Comparison of ENCODE assay signal across 11 mouse cellular contexts in the genomic region with DNA sequence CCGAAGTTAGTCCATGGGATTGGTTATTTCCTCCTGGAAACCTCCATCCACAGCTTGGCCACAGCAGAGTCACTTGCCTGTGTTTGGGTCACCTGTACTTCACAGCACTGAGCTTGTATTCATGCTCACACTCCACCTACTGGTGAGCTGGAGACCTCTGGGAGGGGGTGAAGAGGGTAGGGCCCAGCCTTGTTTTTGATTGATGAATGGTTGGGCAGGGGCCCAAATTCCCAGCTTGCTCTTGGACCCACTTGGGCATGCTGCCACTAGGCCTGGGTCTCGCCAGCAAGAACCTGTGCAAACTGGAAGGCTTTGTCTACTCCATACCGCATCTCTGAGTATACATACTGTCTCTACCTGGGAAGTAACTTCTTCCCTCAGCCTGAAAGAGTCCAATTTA. TPM values are rescaled to one million over a fixed set of nuclear protein-coding genes. Genes with fewer than 3 reads are reported as not detected.
DNase-seq lines count a peak whose midpoint lies in the region; ATAC-seq and TF ChIP-seq lines count a peak whose summit lies in the region.
"Had no signal": no experiment of that assay in that cellular context is flagged by ENCODE, and none has a peak within 500 bp of the region (broad histone marks: within the 10 kb centered on the region; RNA-seq: fewer than 3 reads in every experiment).

No protein-coding gene starts in this region.

- no peak for DNase-seq in forebrain, embryonic 10.5 days (ENCODE audit: extremely low spot score, low spot score)
- DNase-seq in kidney, postnatal 36 days = peak; percentile 9 to 35
- DNase-seq in thymus, adult 2 months = peak; percentile 24
- DNase-seq in thymus, postnatal 0 days (ENCODE audit: low spot score) = no peak
- DNase-seq in stomach, postnatal 0 days (ENCODE audit: low spot score) = no peak
- no peak for DNase-seq in frontal cortex, postnatal 10 days (ENCODE audit: low spot score in 2 of 2)
- DNase-seq: cerebellum, adult 11-12 months; heart, postnatal 14 days had no signal

- no peaks in the 10 kb centered on the region for H3K27me3 ChIP-seq in forebrain, embryonic 16.5 days (replicated peaks; ENCODE audit: control insufficient read depth, insufficient read depth, low read length)
- no peaks in the 10 kb centered on the region for H3K27me3 ChIP-seq in forebrain, embryonic 10.5 days (ENCODE audit: poor library complexity, severe bottlenecking)
- H3K27me3 ChIP-seq in kidney, embryonic 15.5 days = no peaks in the 10 kb centered on the region
- H3K27me3 ChIP-seq in thymus, adult 2 months (ENCODE audit: control insufficient read depth, insufficient read depth, low read length) = no peaks in the 10 kb centered on the region
- no peaks in the 10 kb centered on the region for H3K27me3 ChIP-seq in stomach, postnatal 0 days (ENCODE audit: control insufficient read depth, insufficient read depth, low read length)
- H3K27me3 ChIP-seq: stomach, embryonic 15.5 days had no signal

- no peaks in the 10 kb centered on the region for H3K9me3 ChIP-seq in forebrain, embryonic 16.5 days (ENCODE audit: control insufficient read depth, low read length)
- H3K9me3 ChIP-seq in forebrain, embryonic 10.5 days = no peaks in the 10 kb centered on the region
- H3K9me3 ChIP-seq in kidney, embryonic 15.5 days (replicated peaks) = no peaks in the 10 kb centered on the region
- H3K9me3 ChIP-seq in stomach, postnatal 0 days (ENCODE audit: control insufficient read depth, low read length) = no peaks in the 10 kb centered on the region
- H3K9me3 ChIP-seq: stomach, embryonic 15.5 days had no signal

- peaks cover 5% of the 10 kb centered on the region for H3K4me1 ChIP-seq in forebrain, embryonic 16.5 days (replicated peaks; ENCODE audit: control insufficient read depth, insufficient read depth, low read length)
- H3K4me1 ChIP-seq in forebrain, embryonic 10.5 days = peaks cover 4% of the 10 kb centered on the region
- H3K4me1 ChIP-seq in kidney, embryonic 15.5 days = 0 out of 2 replicates have a peak, but pooled peaks cover 9% of the 10 kb centered on the region
- H3K4me1 ChIP-seq in thymus, adult 2 months (replicated peaks; ENCODE audit: control insufficient read depth, insufficient read depth, low read length) = peaks cover 5% of the 10 kb centered on the region; the same call in 1 of the 2 replicates
- no peaks in the 10 kb centered on the region for H3K4me1 ChIP-seq in stomach, postnatal 0 days (replicated peaks; ENCODE audit: control insufficient read depth, insufficient read depth)
- H3K4me1 ChIP-seq: stomach, embryonic 15.5 days had no signal

- no peak overlapping the region for H3K4me3 ChIP-seq in forebrain, embryonic 16.5 days (replicated peaks; ENCODE audit: low read length)
- H3K4me3 ChIP-seq in forebrain, embryonic 10.5 days = no peak overlapping the region
- no peak overlapping the region for H3K4me3 ChIP-seq in kidney, embryonic 15.5 days (replicated peaks)
- H3K4me3 ChIP-seq in thymus, adult 2 months (ENCODE audit: control insufficient read depth, insufficient read depth, low read length) = no peak overlapping the region
- H3K4me3 ChIP-seq in stomach, postnatal 0 days (ENCODE audit: low read depth, low read length) = no peak overlapping the region
- H3K4me3 ChIP-seq: stomach, embryonic 15.5 days had no signal

- H3K27ac ChIP-seq in forebrain, embryonic 16.5 days (ENCODE audit: low read length) = no peak overlapping the region
- H3K27ac ChIP-seq in forebrain, embryonic 10.5 days = no peak overlapping the region
- H3K27ac ChIP-seq in kidney, embryonic 15.5 days = no peak overlapping the region
- H3K27ac ChIP-seq in thymus, adult 2 months (ENCODE audit: control insufficient read depth, insufficient read depth, low read length) = no peak overlapping the region
- no peak overlapping the region for H3K27ac ChIP-seq in stomach, postnatal 0 days (replicated peaks)
- H3K27ac ChIP-seq: stomach, embryonic 15.5 days had no signal

- WGBS in forebrain, embryonic 16.5 days = 47% methylated on average over 3 of the region's 3 CpGs
- 82% methylated on average over 3 of the region's 3 CpGs for WGBS in forebrain, embryonic 10.5 days
- WGBS in kidney, embryonic 15.5 days = 71% methylated on average over 3 of the region's 3 CpGs
- WGBS in thymus, adult 2 months = 95% methylated on average over 3 of the region's 3 CpGs
- WGBS in stomach, postnatal 0 days = 52% methylated on average over 3 of the region's 3 CpGs

- H3K9ac ChIP-seq in forebrain, embryonic 16.5 days (replicated peaks; ENCODE audit: low read depth, low read length) = no peak overlapping the region
- no peak overlapping the region for H3K9ac ChIP-seq in kidney, embryonic 15.5 days
- no peak overlapping the region for H3K9ac ChIP-seq in stomach, postnatal 0 days (ENCODE audit: low read length)
- H3K9ac ChIP-seq: stomach, embryonic 15.5 days had no signal

- H3K36me3 ChIP-seq in forebrain, embryonic 16.5 days (ENCODE audit: control insufficient read depth, insufficient read depth) = peaks cover 13% of the 10 kb centered on the region
- peaks cover 30% of the 10 kb centered on the region for H3K36me3 ChIP-seq in forebrain, embryonic 10.5 days (replicated peaks)
- peaks cover 29% of the 10 kb centered on the region for H3K36me3 ChIP-seq in kidney, embryonic 15.5 days
- H3K36me3 ChIP-seq in thymus, adult 2 months (ENCODE audit: control insufficient read depth, insufficient read depth, low read length) = peaks cover 22% of the 10 kb centered on the region
- 0 out of 2 replicates have a peak, but pooled peaks cover 2% of the 10 kb centered on the region for H3K36me3 ChIP-seq in stomach, postnatal 0 days (ENCODE audit: control insufficient read depth, insufficient read depth, low read length)

- TF ChIP-seq CTCF in thymus, adult 2 months (IDR thresholded peaks at IDR 0.05; ENCODE audit: borderline replicate concordance, control insufficient read depth, extremely low read depth, insufficient read depth, low read length, poor library complexity) = 0 out of 2 replicates have a peak, but pooled peaks have one; percentile 32
- TF ChIP-seq CTCF in stomach, postnatal 0 days (IDR thresholded peaks at IDR 0.05; ENCODE audit: low read depth) = peak; percentile 64

- H3K4me2 ChIP-seq in forebrain, embryonic 16.5 days (ENCODE audit: low read length) = no peak overlapping the region
- no peak overlapping the region for H3K4me2 ChIP-seq in kidney, embryonic 15.5 days
- H3K4me2 ChIP-seq in stomach, postnatal 0 days (replicated peaks; ENCODE audit: low read depth) = no peak overlapping the region
- H3K4me2 ChIP-seq: stomach, embryonic 15.5 days had no signal

- peak; percentile 62 for ATAC-seq in forebrain, embryonic 16.5 days
- ATAC-seq in kidney, embryonic 15.5 days (replicated peaks; ENCODE audit: low FRiP score) = no peak
- peak; percentile 60 for ATAC-seq in stomach, postnatal 0 days (ENCODE audit: low FRiP score, low TSS enrichment)

- TF ChIP-seq EP300 in stomach, postnatal 0 days (optimal IDR thresholded peaks at IDR 0.05) = no peak

- no peak for TF ChIP-seq POLR2A in thymus, adult 2 months (IDR thresholded peaks at IDR 0.05; ENCODE audit: control insufficient read depth, extremely low read depth, insufficient read depth, low read length, poor library complexity)

RNA-seq across cellular contexts. Expression of gene Tnk2, which starts 8.4 kb away (rescaled TPM):
- polyA plus RNA-seq in forebrain, embryonic 16.5 days (2015; fragmentation: Nextera tagmentation; extraction: Ambion mirVana) = 15.0 and 21.9 TPM in 2 replicates
- 10.1 and 11.0 TPM in 2 replicates for polyA plus RNA-seq in forebrain, embryonic 10.5 days (2016; fragmentation: Nextera tagmentation; extraction: Ambion mirVana)
- polyA plus RNA-seq in kidney, embryonic 15.5 days (2015; fragmentation: Nextera tagmentation; extraction: Ambion mirVana) = 9.3 and 12.4 TPM in 2 replicates
- polyA plus RNA-seq in thymus, adult 2 months (2012; rRNA removed) = 479 and 508 TPM in 2 replicates
- 20.1 and 23.5 TPM in 2 replicates for polyA plus RNA-seq in thymus, postnatal 0 days (2015; fragmentation: Nextera tagmentation; extraction: Ambion mirVana)
- 17.1 and 21.0 TPM in 2 replicates for polyA plus RNA-seq in stomach, postnatal 0 days (2015; fragmentation: Nextera tagmentation; extraction: Ambion mirVana)

RNA-seq across cellular contexts. Expression of gene Tfrc, which starts 26.6 kb away (rescaled TPM):
- 33.7 and 37.5 TPM in 2 replicates for polyA plus RNA-seq in forebrain, embryonic 16.5 days (2015; fragmentation: Nextera tagmentation; extraction: Ambion mirVana)
- 71.3 and 72.0 TPM in 2 replicates for polyA plus RNA-seq in forebrain, embryonic 10.5 days (2016; fragmentation: Nextera tagmentation; extraction: Ambion mirVana)
- polyA plus RNA-seq in kidney, embryonic 15.5 days (2015; fragmentation: Nextera tagmentation; extraction: Ambion mirVana) = 50.2 and 50.7 TPM in 2 replicates
- polyA plus RNA-seq in thymus, adult 2 months (2012; rRNA removed) = 11.7 and 14.2 TPM in 2 replicates
- 40.0 and 43.4 TPM in 2 replicates for polyA plus RNA-seq in thymus, postnatal 0 days (2015; fragmentation: Nextera tagmentation; extraction: Ambion mirVana)
- 45.6 and 50.0 TPM in 2 replicates for polyA plus RNA-seq in stomach, postnatal 0 days (2015; fragmentation: Nextera tagmentation; extraction: Ambion mirVana)

Comparison
In these comparisons a context has a peak if more than half of its experiments do, and no peak if none do; other contexts are left out.
1. DNase-seq: peak in kidney, postnatal 36 days (2 of 2) and thymus, adult 2 months (single experiment); none in forebrain, embryonic 10.5 days (single experiment), thymus, postnatal 0 days (single experiment), stomach, postnatal 0 days (single experiment) and frontal cortex, postnatal 10 days (0 of 2).
2. RNA of gene Tnk2, which starts 8.4 kb away (polyA plus RNA-seq): 479 to 508 TPM in thymus, adult 2 months; 20.1 to 23.5 TPM in thymus, postnatal 0 days, 15.0 to 21.9 TPM in forebrain, embryonic 16.5 days, 17.1 to 21.0 TPM in stomach, postnatal 0 days, 9.3 to 12.4 TPM in kidney, embryonic 15.5 days and 10.1 to 11.0 TPM in forebrain, embryonic 10.5 days; every median in the first group is over 10 times any median in the second.